13 mouse cellular contexts compared by ENCODE assay signal in the genomic region with DNA sequence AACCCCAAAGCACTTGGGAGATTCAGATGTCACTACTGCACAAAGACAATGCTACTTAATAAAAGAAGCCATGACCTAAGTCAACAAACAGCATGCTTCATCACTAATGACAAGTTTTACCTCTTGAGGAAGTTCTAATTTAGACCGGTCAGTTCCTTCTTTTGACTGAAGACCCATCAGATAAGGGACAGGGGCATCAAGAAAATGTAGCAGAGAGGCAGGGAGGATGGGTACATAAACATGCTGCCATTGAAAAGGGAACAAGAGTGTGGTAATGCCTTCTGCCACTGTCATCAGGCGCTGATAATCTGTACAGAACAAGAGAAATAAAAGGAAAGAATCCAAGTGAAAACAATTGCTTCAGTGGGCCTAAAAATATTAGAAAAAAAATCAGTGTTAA.
"Had no signal": no experiment of that assay in that cellular context is flagged by ENCODE, and none has a peak within 500 bp of the region (broad histone marks: within the 10 kb centered on the region; RNA-seq: fewer than 3 reads in every experiment).

No protein-coding gene starts in this region.

- H3K4me1 ChIP-seq: midbrain, embryonic 13.5 days; midbrain, embryonic 15.5 days; neural tube, embryonic 12.5 days; stomach, embryonic 15.5 days had no signal

- ATAC-seq: midbrain, embryonic 13.5 days; midbrain, embryonic 15.5 days had no signal

- H3K27me3 ChIP-seq: megakaryocyte, embryonic 14.5 days; midbrain, embryonic 13.5 days; midbrain, embryonic 15.5 days; neural tube, embryonic 12.5 days; stomach, embryonic 15.5 days had no signal

- H3K36me3 ChIP-seq: midbrain, embryonic 15.5 days; neural tube, embryonic 12.5 days; stomach, embryonic 15.5 days had no signal

- DNase-seq: lung, adult 18-20 months; lung, embryonic 14.5 days; lung, postnatal 10 days; lung, postnatal 4 days; right cerebral cortex, postnatal 14 days; thymus, adult 2 months; thymus, postnatal 25 days had no signal

- H3K4me3 ChIP-seq: megakaryocyte, embryonic 14.5 days; midbrain, embryonic 13.5 days; midbrain, embryonic 15.5 days; neural tube, embryonic 12.5 days; stomach, embryonic 15.5 days had no signal

- H3K27ac ChIP-seq: midbrain, embryonic 13.5 days; midbrain, embryonic 15.5 days; neural tube, embryonic 12.5 days; stomach, embryonic 15.5 days; stomach, postnatal 0 days had no signal

- H3K9me3 ChIP-seq: megakaryocyte, embryonic 14.5 days; midbrain, embryonic 13.5 days; midbrain, embryonic 15.5 days; neural tube, embryonic 12.5 days; stomach, embryonic 15.5 days had no signal
